Mouse (Mus musculus): ENCODE data around the gene Hapln3. TPM values are rescaled to one million over a fixed set of nuclear protein-coding genes. Genes with fewer than 3 reads are reported as not detected.

Hapln3 gene
- total RNA-seq, 2 experiments from 2014 or later: 1.7 to 2.4 TPM

- no peak for DNase-seq
Measured at GRCm38 (mm10) chr7:79068231-79068630, 62.6 kb downstream of the Hapln3 start.

GRCm38 (mm10) chr7:79067466-79067865, 63.4 kb downstream of the Hapln3 start:
- DNase-seq: no peak

Other genes with a start within 250 kb of the Hapln3 start
- gene Aen, start 235.2 kb downstream of the Hapln3 start, total RNA-seq (2021): 10 to 100 TPM; 20.2 to 23.1 TPM
- 1 to 10 TPM in 1 of 2 experiments, under 1 TPM in 1; 0.60 to 1.1 TPM for gene Isg20, start 217.6 kb downstream of the Hapln3 start, total RNA-seq (2021)
- 1 to 10 TPM; 3.2 to 3.9 TPM for gene Acan, start 77.5 kb downstream of the Hapln3 start, total RNA-seq (2021)
- 100 to 1,000 TPM; 154 to 157 TPM for gene Mfge8, start 18.0 kb upstream of the Hapln3 start, total RNA-seq (2021)
- gene Abhd2, start 142.2 kb upstream of the Hapln3 start, total RNA-seq (2021): 10 to 100 TPM; 67.6 to 67.7 TPM